Mouse (Mus musculus): ENCODE data around the gene Gm45062. TPM values are rescaled to one million over a fixed set of nuclear protein-coding genes. Genes with fewer than 3 reads are reported as not detected.
A peak's percentile ranks its signal among the peaks of the same experiment; 100 is the strongest.
"Not testable (repeated sequence)": the region's sequence is repeated elsewhere in the genome, so short reads cannot be mapped to it uniquely, and the experiment has no call there.

The Gm45062 gene
- total RNA-seq, 2 experiments from 2014 or later, result 0.15 TPM; not detected in 1

DNA sequence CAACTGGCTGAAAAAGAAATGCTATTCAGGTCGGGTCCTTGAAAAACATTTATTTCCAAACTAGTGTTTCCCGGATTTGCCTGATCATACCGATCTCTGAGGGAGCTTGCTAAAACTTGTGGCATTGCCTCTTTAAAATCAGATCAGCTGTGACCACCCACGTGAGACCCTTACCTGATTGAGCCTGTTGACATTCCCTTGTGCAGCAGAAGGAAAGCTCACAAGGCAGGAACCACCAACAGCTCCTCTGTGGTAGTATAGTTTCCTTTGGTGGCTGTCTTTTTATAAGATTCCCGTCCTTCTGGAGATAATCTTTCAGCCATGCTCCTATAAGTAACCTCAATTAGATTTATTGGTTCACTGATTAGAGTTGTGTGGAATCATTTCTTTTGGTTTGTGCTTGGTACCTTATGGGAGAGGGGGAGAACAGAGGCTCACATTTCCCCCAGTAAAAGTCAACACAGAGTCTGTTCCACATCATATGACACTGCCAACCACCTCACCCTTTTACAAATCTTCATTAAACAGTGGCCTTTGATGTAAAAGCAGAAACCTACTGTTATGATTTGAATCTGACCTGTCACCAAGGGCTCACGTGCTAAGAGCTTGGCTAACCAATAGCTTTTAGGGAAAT is 238.1 kb downstream of the Gm45062 start:
- intact Hi-C loops (cut with DNase I), result no loop called here
- DNase-seq, result no peak

DNA sequence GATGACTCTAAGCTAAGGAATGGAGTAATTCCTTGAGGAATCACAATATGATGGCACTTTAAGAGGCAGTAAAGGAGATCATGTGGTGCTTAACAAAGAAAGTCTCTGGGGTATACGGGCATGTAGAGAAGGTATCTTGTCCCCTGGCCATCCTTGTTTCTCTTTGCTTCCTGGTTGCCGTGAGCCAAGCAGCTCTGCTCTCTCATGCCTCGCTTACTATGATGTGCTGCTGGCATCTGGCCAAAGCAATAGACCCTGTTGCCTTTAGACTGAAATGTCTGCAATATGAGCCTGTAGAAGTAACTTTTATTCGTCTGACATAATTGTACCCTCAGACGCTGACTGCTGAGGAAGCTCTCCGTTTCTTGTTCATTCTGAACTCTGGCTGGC is 238.6 kb downstream of the Gm45062 start:
- no peak for DNase-seq
- intact Hi-C loops (cut with DNase I), result no loop called here

DNA sequence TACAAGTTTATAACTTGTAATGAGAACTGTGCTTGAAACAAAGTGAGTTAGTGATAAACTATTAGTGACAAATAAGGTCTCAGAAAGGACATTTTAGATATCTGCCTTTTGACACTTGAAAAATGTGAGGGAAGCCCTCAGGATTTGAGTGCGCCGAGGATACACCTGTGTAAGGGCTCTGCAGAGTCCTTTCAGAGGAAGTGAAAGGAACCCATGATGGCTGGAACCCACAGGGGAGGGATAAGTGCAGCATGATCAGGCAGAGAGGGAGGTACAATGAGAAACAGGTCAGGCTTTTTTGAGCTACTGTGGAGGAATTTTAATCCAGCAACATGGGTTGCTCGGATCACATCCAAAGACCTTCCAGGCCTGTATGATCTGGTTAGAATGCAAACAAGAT is 239.7 kb downstream of the Gm45062 start:
- DNase-seq, result no peak
- intact Hi-C loops (cut with DNase I), result no loop called here

DNA sequence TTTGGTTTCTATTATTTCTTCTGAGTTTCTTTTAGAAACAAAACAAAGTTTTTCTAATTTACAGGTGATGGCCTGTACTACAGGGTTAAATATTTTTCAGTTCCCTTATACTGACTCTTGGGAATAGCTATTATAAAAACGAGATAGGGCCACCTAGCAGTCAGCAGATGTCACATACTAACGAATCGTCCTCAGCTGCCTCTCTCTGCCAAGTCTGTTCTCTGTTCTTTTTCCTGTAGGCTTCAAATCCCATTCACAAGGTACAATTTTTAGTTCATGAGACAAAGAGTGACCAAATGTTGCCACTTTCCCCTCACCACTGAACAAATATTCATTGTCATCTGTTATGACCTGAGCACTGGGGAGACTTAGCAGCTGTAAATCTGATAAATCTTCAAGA is 244.7 kb downstream of the Gm45062 start:
- no peak for DNase-seq
- intact Hi-C loops (cut with DNase I), result no loop called here

DNA sequence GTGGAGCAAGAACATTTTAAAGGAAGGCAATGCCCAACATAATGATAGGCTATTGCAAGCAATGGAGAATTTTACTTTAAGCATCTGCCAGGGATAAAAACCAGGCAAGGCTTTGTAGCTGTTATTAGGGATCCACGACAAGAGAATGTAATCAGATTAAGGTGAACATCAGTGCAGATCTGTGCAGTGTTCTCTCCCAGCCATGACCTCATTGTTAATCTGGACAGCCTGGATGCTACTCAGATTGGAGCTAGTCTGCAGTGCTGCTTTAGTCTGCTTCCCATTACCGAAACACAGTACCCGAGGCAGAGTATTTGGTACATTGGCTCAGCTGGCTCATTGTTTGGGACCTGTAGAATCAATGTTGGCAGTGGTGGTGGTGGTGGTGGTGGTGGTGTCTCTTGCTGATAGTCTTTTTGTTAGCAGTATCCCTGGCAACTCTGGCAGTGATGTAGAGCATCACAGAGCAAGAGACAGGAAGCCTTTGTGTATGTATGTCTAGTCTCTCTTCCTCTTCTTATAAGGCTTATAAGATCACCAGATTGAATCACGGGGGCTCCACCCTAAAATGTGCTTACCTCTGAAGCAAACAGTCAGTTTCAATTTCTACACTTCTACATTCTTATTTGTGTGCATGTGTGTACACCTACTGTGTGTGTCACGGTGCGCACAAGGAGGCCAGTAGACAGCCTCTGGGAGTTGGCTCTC is 245.4 kb downstream of the Gm45062 start:
- DNase-seq, result no peak
- intact Hi-C loops (cut with DNase I), result loop anchor here (5.0 kb wide), 1 partner anchor 227 kb away; no protein-coding TSS in a partner anchor

DNA sequence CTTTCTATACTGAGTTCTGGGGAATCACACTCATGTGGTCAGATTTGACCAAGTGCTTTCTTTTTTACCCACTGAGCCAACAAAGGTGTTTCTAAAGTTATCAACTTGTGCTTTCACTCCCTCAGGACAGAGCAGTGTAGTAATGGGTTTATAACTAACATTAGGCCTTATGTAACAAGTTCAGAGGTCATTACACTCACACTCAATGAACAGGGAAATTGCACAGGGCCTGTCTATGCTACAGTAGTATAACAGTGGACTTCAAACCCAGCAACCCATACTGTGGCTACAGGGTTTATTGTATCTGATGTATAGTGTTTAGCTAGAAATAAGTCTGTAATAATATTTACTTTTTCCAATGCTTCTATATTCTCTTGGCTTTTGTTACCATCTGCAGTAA is 247.4 kb downstream of the Gm45062 start:
- no peak for DNase-seq
- intact Hi-C loops (cut with DNase I), result loop anchor here (5.0 kb wide), 1 partner anchor 229 kb away; no protein-coding TSS in a partner anchor

DNA sequence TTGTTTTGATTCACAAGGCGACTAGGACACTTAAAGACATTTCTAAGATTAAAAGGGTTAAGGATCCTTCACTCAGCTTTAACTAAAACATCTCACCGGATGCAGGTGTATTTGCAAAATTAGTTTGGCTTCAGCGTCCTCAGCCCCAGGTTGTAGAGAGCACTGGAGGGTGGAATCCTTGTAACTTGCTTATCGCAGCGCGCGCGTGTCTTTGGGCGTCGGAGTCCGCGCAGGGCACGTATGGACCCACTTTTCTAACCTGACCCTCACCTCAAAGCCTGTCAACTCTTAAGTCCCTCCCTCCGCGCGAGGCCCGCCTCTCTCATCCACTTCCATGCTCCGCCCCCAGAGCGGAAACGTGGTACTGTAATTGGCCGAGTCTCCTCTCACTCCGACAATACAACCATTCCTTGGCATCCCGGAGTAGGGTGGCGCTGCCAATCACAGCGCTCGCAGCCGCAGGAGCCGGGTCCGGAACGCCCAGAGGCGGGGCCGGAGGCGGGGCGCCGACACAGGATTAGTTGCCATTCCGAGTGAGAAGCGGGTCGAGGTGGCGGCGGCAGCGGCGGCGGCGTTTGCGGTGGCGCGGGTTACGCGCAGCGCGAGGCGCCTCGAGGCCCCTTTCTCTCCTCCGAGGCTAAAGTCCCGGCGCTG is 249.8 kb downstream of the Gm45062 start:
- intact Hi-C loops (cut with DNase I), result loop anchor here (5.0 kb wide), 1 partner anchor 232 kb away; no protein-coding TSS in a partner anchor
- peak; percentile 99 for DNase-seq

DNA sequence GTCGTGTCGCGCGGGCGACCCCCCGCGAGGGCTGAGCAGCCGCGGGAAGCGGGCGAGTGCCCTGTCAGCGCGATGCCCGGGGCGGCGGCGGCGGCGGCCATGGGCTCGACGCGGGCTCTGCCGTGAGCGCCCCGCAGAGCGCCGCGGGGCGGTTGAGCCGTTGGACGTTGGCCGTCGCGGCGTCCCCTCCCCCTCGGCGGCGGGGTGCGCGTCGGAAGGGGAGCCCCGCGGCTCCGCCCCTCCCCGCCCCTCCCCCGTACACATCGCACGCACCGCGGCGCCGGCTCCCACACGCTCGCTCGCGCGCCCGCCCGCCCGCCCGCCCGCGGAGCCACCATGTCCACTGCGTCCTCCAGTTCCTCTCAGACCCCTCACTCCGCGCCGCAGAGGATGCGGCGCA is 250.3 kb downstream of the Gm45062 start, which contains the start of gene Glcci1:
Glcci1 (plus strand) TSS at position 50 of the 400 bp plus-strand sequence.
- intact Hi-C loops (cut with DNase I), result loop anchor here (5.0 kb wide), 1 partner anchor 232 kb away; no protein-coding TSS in a partner anchor
- peak; percentile 66 to 74 for DNase-seq

DNA sequence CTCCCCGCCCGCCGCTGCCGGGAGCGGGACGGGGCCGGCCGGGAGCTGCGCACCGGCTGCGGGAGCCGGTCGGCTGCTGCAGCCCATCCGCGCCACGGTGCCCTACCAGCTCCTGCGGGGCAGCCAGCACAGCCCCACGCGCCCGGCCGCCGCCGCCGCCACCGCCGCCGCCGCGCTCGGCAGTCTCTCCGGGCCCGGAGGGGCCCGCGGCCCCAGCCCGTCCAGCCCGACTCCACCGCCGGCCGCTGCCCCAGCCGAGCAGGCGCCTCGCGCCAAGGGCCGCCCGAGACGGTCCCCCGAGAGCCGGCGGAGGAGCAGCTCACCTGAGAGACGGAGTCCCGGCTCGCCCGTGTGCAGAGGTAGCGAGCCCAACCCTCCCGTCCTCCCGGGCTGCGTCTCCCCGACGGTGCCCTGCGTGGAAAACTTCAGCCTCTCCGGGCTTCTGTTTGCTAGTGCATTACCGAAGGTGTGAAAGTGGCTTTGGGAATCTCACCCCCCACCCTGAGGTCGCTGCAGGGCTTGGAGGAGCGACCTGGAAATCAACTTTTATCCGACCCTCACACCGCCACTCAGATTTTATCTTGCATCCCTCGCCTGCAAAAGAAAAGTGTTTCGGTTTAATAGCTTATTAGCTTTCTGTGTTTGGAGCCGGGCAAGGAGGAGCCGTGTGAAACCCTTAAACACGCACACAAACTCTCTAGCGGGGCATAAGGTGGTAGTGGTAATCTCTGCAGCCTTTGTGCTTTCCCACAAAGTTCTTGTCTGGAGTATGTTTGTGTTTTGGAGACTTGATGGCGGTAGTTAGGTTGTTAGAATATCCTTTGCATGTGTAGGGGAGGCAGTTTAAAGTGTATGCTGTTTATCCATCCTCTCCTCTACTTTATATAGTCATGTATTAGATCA is 251.0 kb downstream of the Gm45062 start:
- intact Hi-C loops (cut with DNase I), result loop anchor here (5.0 to 10.0 kb wide), 2 partner anchors 233 to 665 kb away; partner anchors contain the start of gene C1galt1
- peak; percentile 51 to 54 for DNase-seq

DNA sequence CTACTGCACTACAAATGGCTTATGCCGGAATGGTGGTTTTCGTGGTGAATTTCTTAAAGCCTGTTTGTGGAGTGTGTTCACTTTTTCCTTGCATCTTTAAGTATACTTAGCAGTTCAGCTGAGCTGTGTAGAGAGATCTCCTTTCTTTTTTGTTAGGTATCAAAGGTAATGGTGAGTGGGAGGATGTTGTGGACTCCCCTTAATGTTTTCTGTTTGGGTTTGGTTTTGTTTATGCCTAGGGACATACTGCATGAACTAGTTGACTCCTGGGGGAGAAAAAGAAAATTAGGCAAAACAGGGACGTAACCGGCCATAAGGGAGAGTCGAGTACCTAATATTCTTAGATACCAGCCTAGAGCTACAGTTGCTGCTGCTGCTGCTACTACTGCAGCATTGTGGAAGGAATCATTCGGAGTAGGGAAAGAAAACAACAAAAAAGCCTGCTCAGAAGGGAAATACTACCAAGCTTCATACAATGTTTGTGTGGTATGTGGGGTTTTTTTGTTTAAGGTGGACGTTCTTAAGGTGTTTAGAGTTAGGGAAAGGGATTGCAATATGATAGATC is 251.7 kb downstream of the Gm45062 start:
- DNase-seq, result peak in 1 of 2 experiments; percentile 10
- intact Hi-C loops (cut with DNase I), result loop anchor here (10.0 kb wide), 1 partner anchor 666 kb away; the partner anchor contains the start of gene C1galt1

DNA sequence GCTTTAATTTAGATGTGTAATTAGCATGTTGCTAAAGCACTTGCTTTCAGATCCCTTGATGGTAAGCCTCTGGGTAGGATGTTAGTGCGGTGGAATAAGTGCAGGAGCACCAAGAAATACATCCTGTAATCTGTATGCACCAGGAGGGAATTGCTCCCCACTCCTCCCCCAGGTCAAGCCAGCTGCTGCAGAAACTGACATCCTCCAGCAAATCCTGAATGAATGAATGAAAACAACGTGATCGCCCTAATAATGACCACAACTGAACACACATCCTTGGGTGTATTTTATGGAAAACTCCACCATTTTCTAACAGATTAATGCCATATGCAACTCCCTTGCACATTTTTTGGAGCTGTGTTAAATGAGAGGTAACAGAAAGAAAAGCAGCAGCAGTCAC is 252.2 kb downstream of the Gm45062 start:
- peak in 1 of 2 experiments; percentile 8 for DNase-seq
- intact Hi-C loops (cut with DNase I), result loop anchor here (10.0 kb wide), 1 partner anchor 667 kb away; the partner anchor contains the start of gene C1galt1

DNA sequence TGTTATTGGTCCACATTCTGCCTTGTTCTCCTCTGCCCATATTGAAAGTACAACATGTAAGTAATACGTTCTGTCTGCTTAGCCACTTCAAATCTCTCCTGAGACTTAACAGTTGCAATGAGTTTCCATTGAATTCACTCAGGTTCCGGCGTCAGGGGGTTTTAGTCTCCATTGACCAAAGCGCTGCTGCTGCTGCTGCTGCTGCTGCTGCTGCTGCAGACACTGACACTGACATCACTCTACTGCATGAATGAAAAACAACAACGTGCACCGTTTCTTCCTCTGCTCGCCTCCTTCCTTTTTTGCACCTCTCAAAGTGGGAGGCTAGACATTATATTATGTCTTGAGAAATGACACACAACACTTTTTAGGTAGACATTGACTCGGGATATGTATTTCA is 253.2 kb downstream of the Gm45062 start:
- intact Hi-C loops (cut with DNase I), result loop anchor here (2.0 to 10.0 kb wide), 2 partner anchors 220 to 668 kb away; partner anchors contain the start of gene C1galt1
- no peak for DNase-seq

DNA sequence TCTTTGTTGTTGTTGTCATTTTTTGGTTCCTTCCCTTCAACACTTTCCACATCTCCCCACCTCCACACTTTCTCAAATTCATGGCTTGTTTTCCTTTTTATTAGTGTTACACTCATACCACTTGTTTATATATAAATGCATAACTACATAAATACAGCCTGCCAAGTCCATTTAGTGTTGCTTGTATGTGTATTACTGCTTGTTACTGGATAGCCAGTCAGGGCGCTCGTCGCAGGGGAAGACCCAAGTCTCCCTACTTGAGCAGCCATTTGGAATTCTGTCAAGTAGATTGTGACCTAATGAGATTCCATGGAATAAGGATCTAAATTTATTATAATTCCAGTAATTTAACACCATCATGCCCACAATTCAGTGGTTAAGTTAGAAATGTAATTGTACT is 260.4 kb downstream of the Gm45062 start:
- intact Hi-C loops (cut with DNase I), result loop anchor here (10.0 kb wide), 1 partner anchor 675 kb away; the partner anchor contains the start of gene C1galt1
- no peak for DNase-seq

DNA sequence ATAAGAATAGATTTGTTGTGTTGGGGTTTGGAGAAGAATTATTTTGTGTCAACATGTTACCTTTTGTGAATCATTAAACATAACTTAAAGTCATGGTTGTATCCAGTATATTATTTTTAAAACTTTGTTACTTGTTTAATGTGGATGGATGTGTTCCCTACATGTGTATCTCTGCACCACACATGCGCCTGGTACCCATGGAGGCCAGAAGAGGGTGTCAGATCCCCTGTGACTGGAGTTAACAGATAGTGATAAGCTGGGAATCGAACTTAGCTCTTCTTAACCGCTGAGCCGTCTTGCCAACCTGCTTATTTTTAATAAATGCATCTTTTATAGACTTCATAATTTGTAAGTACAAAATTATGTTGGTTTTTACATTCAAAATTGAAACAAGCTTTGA is 262.0 kb downstream of the Gm45062 start:
- DNase-seq, result no peak
- intact Hi-C loops (cut with DNase I), result no loop called here

DNA sequence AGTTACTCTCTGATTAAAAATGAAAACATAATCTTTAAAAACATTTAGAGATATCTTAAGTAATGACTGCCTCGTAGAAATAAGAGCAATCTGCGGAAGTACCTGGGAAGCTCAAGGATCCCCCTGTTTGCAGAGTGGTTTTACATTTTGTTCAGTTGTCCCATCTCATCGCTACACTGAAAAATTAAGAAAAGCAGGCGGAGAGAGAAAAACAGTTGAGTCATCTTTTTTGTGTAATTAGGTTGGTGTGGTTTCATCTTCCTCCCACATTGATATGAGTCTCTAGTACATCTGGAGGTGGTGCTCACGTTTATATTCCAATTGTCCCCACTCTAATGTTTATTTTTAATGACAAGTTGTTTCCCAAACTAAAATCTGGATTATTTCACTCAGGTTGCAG is 265.5 kb downstream of the Gm45062 start:
- intact Hi-C loops (cut with DNase I), result no loop called here
- no peak for DNase-seq

DNA sequence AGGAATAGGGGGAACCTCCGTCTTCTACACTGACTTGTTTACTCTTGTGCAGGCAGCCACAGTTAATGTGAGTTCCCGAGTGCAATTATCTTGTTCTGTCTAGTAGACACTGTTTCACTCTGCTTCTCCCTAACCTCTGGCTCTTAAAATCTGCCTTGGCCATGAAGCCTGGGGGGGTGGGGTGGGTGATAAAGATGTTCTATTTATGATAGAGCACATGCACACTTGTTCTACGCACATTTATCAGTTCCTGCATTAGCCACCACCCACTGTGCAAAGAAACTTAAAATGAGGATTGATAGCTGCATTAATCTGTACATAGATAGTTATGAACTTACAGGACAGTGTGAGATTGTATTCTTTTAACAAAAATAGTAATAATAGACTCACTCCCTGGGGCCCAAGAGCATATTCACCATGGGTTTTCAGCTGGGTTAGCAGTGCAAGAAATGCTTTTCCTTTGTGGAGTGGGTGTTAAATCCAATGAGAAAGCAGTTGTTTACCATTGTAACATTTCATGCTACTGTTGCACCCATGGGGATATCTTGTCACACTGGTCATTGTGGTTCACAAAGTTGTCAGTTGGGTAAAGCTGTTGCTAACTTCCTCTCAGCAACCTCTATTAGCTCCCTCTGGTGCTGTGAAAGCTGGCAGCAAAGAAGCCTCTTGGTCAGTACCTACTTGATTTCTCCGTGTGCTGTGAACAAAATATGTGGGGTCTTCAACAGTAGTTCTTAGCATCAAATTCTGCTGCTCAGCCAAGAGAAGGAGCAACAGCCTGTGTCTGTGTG is 272.0 kb downstream of the Gm45062 start:
- no peak for DNase-seq
- intact Hi-C loops (cut with DNase I), result no loop called here

DNA sequence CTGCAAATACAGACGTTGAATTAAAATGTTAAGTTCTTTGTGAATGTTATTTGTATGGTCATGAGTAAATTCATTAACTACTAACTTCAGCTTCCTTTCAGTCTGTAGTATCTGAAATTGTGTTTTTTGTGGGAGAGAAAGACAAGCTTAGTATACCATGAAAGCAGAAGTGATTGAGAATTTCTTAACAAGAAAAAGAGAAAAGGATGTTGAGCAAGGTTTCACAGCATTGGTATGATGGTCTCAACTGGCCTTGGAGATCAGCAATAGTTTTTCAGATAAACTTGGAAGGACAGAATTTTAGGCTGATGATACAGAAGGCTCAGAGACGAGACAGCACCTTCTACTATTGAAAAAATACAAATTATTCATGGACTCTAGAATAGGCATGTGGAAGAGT is 277.7 kb downstream of the Gm45062 start:
- no peak for DNase-seq

DNA sequence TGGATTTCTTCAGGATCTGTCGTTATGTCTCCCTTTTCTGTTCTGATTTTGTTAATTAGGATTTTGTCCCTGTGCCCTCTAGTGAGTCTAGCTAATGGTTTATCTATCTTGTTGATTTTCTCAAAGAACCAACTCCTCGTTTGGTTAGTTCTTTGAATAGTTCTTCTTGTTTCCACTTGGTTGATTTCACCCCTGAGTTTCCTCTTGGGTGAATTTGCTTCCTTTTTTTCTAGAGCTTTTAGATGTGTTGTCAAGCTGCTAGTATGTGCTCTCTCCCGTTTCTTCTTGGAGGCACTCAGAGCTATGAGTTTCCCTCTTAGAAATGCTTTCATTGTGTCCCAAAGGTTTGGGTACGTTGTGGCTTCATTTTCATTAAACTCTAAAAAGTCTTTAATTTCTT is 282.3 kb downstream of the Gm45062 start:
- DNase-seq; intact Hi-C loops (cut with DNase I): not testable (repeated sequence)

More for the DNA sequence above, 277.7 kb downstream of the Gm45062 start:
- intact Hi-C loops (cut with DNase I), result loop anchor here (1.0 kb wide), 1 partner anchor 8 kb away; no protein-coding TSS in a partner anchor

DNA sequence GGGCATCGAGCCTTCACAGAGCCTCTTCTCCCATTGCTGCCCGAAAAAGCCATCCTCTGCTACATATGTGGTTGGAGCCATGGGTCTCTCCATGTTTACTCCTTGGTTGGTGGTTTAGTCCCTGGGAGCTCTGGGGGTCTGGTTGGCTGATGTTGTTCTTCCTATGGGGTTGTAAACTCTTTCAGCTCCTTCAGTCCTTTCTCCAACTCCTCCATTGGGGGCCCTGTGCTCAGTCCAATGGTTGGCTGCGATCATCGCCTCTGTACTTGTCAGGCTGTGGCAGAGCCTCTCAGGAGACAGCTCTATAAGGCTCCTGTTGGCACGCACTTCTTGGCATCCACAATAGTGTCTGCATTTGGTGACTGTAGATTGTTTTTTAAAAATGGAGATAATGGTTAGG is 285.6 kb downstream of the Gm45062 start:
- DNase-seq, result no peak
- intact Hi-C loops (cut with DNase I), result loop anchor here (1.0 kb wide), 1 partner anchor 9 kb away; no protein-coding TSS in a partner anchor
